Mouse (Mus musculus): ENCODE data around the gene As3mt.
A peak's percentile ranks its signal among the peaks of the same experiment; 100 is the strongest.
"Not testable (repeated sequence)": the region's sequence is repeated elsewhere in the genome, so short reads cannot be mapped to it uniquely, and the experiment has no call there.

The As3mt gene

DNA sequence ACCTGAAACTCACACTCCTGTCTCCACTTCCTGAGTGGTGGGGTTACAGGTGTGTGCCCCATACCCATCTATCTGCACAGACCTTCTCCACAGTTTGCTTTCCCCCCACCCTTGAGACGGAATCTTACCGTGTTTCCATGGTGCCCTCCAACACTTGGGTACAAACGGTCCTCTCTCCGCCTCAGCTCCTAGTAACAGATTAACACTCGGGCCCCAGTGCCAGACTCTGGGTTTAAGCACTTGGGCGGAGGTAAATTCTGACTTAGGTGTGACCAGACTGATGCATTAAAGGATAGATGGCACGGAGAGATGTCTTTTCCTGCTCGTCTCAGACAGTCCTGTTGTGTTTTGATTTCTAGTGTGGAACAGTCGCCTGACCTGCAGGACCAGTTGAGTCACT, 6.1 kb upstream of the As3mt start:
- DNase-seq: no peak

GRCm38 (mm10) chr19:46705779-46706495, 1.3 kb upstream of the As3mt start:
- DNase-seq: no peak

GRCm38 (mm10) chr19:46706540-46707295, 540 bp upstream of the As3mt start:
- no peak for DNase-seq

- DNase-seq: no peak
Measured at GRCm38 (mm10) chr19:46710614-46711013, 3.4 kb downstream of the As3mt start.

DNA sequence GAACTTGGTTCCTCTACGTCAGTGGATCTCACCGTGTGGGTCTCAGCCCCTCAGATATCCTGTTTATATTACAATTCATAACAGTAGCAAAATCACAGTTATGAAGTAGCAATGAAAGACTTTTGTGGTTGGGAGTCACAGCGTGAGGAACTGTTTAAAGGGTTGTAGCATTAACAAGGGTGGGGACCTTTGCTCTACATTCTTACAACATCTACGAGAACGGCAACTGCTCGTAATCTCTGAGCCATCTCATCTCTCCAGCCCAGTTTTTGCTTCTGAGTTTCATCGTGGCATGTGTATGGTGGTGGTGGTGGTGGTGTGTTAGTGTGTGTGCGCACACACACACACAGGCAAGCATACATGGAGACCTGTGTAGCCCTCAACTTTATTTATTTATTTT, 7.0 kb downstream of the As3mt start:
- no peak for DNase-seq

DNA sequence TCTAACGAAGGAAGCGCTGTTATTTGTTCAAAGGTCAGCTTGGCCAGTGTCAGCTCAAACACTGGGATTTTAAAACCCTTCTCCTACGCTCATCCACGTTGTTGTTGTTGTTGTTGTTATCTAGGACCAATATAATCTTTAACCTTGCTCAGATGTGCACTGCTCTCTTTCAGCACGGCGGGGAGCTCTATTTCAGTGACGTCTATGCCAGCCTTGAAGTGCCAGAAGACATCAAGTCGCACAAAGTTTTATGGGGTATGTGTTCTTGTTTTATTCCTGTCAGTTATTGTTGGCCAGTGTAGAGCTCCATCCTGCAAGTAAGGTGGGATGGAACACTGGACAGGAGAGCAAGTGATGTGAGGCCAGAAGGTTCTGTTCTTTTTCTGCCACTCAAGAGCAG, 7.8 kb downstream of the As3mt start:
- no peak for DNase-seq

DNA sequence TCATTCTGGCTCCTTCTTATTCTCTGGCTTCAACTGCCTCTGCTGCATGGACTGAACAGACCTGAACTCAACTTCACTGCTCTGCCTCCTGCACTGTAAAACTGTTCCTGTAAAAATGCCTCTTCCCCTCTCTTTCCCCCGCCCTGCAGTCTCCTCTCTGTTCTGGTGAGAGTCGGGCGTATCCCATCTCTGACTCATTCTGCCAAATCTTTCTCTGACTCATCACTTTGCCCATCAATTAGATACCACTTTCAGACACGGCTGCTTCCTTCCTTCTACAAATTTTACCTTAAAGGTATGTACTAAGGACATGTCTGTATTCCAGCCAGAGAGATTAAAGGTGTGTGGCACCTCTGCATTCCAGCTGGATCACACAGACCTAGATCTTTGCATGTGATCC, 10.9 kb downstream of the As3mt start:
- DNase-seq: no peak

GRCm38 (mm10) chr19:46724411-46724810, 17.2 kb downstream of the As3mt start:
- no peak for DNase-seq

DNA sequence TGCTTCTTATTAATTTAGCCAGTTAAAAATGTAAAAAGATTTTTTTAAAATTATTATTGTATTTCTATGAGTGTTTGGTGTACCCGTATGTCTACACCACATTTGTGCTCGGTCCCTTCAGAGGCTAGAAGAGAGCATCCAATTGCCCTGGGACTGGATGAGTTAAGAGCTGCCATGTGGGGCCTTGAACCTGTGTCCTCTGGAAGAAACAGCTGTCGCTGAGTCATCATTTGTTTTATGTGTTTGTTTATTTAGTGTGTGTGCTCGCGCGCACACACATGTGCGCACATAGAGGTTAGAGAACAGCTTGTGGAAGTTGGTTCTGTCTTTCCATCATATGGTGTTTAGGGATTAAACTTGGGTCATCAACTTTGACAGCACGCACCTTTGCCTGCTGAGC, 18.9 kb downstream of the As3mt start:
- DNase-seq: no peak

DNA sequence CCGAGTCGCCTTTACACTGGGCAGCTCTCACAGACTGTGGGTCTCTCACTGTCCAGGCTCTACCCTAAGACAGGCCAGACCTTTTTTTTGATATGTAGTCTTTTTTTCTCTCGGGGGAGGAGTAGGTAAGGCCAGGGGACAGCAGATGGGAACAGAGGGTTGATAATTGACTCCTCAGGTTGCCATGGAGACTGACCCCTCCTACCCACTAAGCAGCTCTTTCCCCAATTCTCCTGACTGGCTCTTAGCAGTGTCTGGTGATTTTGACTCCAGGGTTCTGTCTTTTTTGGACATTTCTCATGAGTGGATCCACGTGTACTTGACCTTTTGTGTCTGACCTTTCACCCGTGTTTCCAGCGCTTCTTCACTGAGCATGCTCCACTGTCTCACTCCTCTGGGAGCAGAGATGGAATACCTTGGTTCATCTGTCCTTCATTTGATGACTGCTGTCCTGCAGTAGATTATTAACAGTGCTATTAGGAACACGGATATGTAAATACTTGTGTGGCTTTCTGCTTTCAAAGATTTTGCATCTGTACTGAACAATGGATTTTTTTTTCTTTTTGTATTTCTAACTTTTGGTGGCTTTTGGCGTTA, 20.0 kb downstream of the As3mt start:
- DNase-seq: peak; percentile 29

GRCm38 (mm10) chr19:46727945-46728540, 20.8 kb downstream of the As3mt start:
- DNase-seq: no peak

DNA sequence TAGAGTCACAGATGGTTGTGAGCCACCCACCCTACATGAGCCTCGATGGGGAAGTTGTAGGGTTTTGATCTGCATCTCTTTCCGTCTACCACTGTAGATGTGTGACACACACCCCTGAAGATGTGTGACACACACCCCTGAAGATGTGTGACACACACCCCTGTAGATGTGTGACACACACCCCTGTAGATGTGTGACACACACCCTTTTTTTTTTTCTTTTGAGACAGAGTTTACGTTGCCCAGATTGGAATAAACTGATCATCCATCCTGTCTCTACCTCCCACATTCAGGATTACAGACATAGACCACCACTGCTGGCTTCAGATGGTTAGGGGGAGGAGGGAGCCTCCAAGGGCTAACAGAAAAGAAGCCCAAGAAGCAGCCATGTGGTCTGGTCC, 21.7 kb downstream of the As3mt start:
- DNase-seq: no peak

- no peak for DNase-seq
Measured at GRCm38 (mm10) chr19:46731351-46731750, 24.1 kb downstream of the As3mt start.

- DNase-seq: not testable (repeated sequence)
Measured at GRCm38 (mm10) chr19:46732673-46733072, 25.4 kb downstream of the As3mt start.

DNA sequence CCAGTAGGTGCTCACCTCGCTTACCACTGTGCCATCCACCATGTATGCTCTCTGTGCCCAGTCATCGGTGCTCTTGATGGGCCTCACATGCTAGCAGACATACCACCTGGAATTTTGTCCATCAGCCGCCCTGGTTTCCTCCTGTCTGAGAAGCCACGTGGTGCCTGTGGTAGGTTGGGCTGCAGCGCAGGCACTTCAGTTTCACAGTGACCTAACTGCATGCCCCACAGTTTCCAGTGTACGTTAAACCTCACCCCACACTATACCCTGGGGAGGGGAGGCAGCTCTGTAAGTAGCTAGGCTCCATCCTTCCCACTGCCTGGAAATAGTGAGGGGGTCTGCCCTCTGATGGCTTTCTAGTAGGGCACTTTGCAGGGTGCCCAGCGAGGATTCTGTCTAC, 26.4 kb downstream of the As3mt start:
- no peak for DNase-seq

GRCm38 (mm10) chr19:46735241-46735640, 28.0 kb downstream of the As3mt start:
- DNase-seq: no peak

DNA sequence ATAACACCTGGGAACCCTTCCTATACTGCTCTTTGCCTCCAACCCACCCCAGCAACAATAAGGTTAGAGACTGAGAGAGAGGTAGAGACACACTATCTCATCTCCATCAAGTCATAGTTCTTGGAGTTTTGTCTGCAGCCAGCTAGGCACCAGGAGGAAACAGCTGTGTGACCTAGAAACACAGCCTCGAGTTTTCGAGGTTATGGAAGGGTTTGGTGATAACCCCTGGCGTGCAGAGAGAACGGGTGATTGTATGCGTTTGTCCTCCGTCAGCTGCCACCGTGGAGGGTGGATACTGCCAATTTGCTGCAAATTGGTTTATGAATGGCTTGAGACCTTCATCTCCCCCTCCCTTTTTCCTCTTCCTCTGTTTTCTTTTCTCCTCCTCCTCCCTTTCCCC, 29.8 kb downstream of the As3mt start:
- no peak for DNase-seq

- peak; percentile 51 for DNase-seq
Measured at GRCm38 (mm10) chr19:46740341-46741008, 33.2 kb downstream of the As3mt start.

DNA sequence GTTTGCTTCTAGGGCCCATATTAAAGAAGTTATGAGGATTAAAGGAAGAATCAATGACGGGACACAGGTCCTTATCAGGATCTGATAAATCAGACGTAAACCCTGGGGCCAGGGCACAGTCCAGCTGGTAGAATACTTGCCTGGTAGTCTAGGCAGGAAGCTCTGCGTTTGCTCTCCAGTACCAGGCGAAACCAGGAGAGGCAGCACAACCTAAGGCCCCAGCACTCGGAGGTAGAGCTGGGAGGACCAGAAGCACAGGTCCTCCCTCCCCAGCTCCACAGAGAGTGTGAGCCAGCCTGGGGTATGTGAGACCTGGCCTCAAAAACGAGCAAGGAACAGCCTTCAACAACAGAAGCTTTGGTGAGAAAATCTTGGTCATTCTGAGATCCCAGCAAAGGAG, 34.3 kb downstream of the As3mt start:
- DNase-seq: no peak

- no peak for DNase-seq
Measured at GRCm38 (mm10) chr19:46744681-46745080, 37.4 kb downstream of the As3mt start.

DNA sequence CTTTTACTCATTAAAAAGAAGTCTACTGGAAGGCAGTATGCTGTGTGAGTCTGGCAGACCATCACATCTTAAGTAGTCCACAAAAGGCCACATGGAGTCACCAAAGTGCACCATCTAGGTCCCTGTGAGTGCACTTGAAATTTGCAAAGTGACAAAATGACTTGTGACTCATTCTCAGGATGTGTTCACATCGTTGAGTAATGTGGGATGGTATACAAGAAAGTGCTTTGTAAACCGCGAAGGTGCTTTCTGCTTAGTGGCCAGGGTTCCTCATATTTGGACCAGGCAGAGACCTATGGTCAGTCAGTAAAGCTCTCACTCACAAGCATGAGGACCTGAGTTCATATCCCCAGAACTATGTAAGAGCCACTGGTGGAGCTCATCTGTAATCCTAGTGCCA, 40.5 kb downstream of the As3mt start:
- no peak for DNase-seq

- DNase-seq: no peak
Measured at GRCm38 (mm10) chr19:46752235-46752634, 45.0 kb downstream of the As3mt start.

GRCm38 (mm10) chr19:46755066-46755465, 47.8 kb downstream of the As3mt start:
- DNase-seq: no peak
